ENCODE assay signal across 8 mouse cellular contexts in genomic region chrX:7670390-7670881, GRCm38 (mm10). TPM values are rescaled to one million over a fixed set of nuclear protein-coding genes. Genes with fewer than 3 reads are reported as not detected.
DNase-seq lines count a peak whose midpoint lies in the region; ATAC-seq lines count a peak whose summit lies in the region.

No protein-coding gene starts in this region.

- peak overlapping the region; percentile 52 for H3K4me2 ChIP-seq in forebrain, embryonic 15.5 days (replicated peaks)
- peak overlapping the region; percentile 46 for H3K4me2 ChIP-seq in hindbrain, embryonic 11.5 days (replicated peaks; ENCODE audit: low read depth, low read length)
- peak overlapping the region; percentile 62 for H3K4me2 ChIP-seq in limb, embryonic 13.5 days (replicated peaks)
- peak overlapping the region; percentile 49 for H3K4me2 ChIP-seq in midbrain, embryonic 12.5 days (replicated peaks)

- DNase-seq in cerebellum, adult 8-10 months: peak; percentile 28
- peak; percentile 60 for DNase-seq in brain, adult 2 months (ENCODE audit: low read depth, low spot score)
- peak; percentile 53 for DNase-seq in hindbrain, embryonic 11.5 days (ENCODE audit: low spot score)
- DNase-seq in spleen, postnatal 36 days (ENCODE audit: low spot score in 2 of 2): peak; percentile 61 to 63

- 24% methylated on average over 18 of the region's 19 CpGs for WGBS in forebrain, embryonic 15.5 days
- WGBS in hindbrain, embryonic 11.5 days: 12% methylated on average over 18 of the region's 19 CpGs
- WGBS in limb, embryonic 13.5 days: 22% methylated on average over 15 of the region's 19 CpGs
- 31% methylated on average over 19 of the region's 19 CpGs for WGBS in midbrain, embryonic 12.5 days

- H3K4me3 ChIP-seq in forebrain, embryonic 15.5 days: peak overlapping the region; percentile 49
- peak overlapping the region; percentile 32 for H3K4me3 ChIP-seq in hindbrain, embryonic 11.5 days (ENCODE audit: low read depth, low read length)
- H3K4me3 ChIP-seq in limb, embryonic 13.5 days: peak overlapping the region; percentile 52
- H3K4me3 ChIP-seq in midbrain, embryonic 12.5 days: peak overlapping the region; percentile 39

- ATAC-seq in cerebellum, adult (ENCODE audit: insufficient number of reproducible peaks, low FRiP score, low TSS enrichment): no peak; the same call in 1 of the 2 replicates
- peak; percentile 81 for ATAC-seq in forebrain, embryonic 15.5 days (replicated peaks)
- ATAC-seq in hindbrain, embryonic 11.5 days (ENCODE audit: low FRiP score): peak; percentile 82
- peak; percentile 49 for ATAC-seq in limb, embryonic 13.5 days (ENCODE audit: low FRiP score, low read depth)
- ATAC-seq in midbrain, embryonic 12.5 days (ENCODE audit: low FRiP score, low read depth): peak; percentile 79

- H3K36me3 ChIP-seq in forebrain, embryonic 15.5 days: no peaks in the 10 kb centered on the region
- H3K36me3 ChIP-seq in hindbrain, embryonic 11.5 days (ENCODE audit: control insufficient read depth, insufficient read depth, low read length): no peaks in the 10 kb centered on the region
- H3K36me3 ChIP-seq in limb, embryonic 13.5 days: peaks cover 19% of the 10 kb centered on the region
- no peaks in the 10 kb centered on the region; the same call in 1 of the 2 replicates for H3K36me3 ChIP-seq in midbrain, embryonic 12.5 days

- no peaks in the 10 kb centered on the region for H3K27me3 ChIP-seq in forebrain, embryonic 15.5 days
- no peaks in the 10 kb centered on the region for H3K27me3 ChIP-seq in hindbrain, embryonic 11.5 days (ENCODE audit: control insufficient read depth, insufficient read depth, low read length)
- no peaks in the 10 kb centered on the region for H3K27me3 ChIP-seq in limb, embryonic 13.5 days
- H3K27me3 ChIP-seq in midbrain, embryonic 12.5 days: peaks cover 6% of the 10 kb centered on the region

- peak overlapping the region; percentile 70 for H3K27ac ChIP-seq in forebrain, embryonic 15.5 days (replicated peaks)
- no peak overlapping the region for H3K27ac ChIP-seq in hindbrain, embryonic 11.5 days (ENCODE audit: low read depth, low read length)
- peak overlapping the region; percentile 55; the same call in 1 of the 2 replicates for H3K27ac ChIP-seq in limb, embryonic 13.5 days
- H3K27ac ChIP-seq in midbrain, embryonic 12.5 days (replicated peaks): no peak overlapping the region

- peak overlapping the region; percentile 52 for H3K9ac ChIP-seq in forebrain, embryonic 15.5 days (replicated peaks)
- peak overlapping the region; percentile 40; the same call in 1 of the 2 replicates for H3K9ac ChIP-seq in hindbrain, embryonic 11.5 days (ENCODE audit: low read depth, low read length)
- H3K9ac ChIP-seq in limb, embryonic 13.5 days: peak overlapping the region; percentile 66; the same call in 1 of the 2 replicates
- H3K9ac ChIP-seq in midbrain, embryonic 12.5 days (replicated peaks): peak overlapping the region; percentile 24; the same call in 1 of the 2 replicates

- H3K4me1 ChIP-seq in forebrain, embryonic 15.5 days: no peaks in the 10 kb centered on the region
- no peaks in the 10 kb centered on the region for H3K4me1 ChIP-seq in hindbrain, embryonic 11.5 days (replicated peaks; ENCODE audit: control insufficient read depth, insufficient read depth, low read length)
- peaks cover 18% of the 10 kb centered on the region for H3K4me1 ChIP-seq in limb, embryonic 13.5 days
- no peaks in the 10 kb centered on the region for H3K4me1 ChIP-seq in midbrain, embryonic 12.5 days

- H3K9me3 ChIP-seq in forebrain, embryonic 15.5 days: no peaks in the 10 kb centered on the region
- no peaks in the 10 kb centered on the region for H3K9me3 ChIP-seq in hindbrain, embryonic 11.5 days (ENCODE audit: control insufficient read depth, low read length)
- no peaks in the 10 kb centered on the region for H3K9me3 ChIP-seq in limb, embryonic 13.5 days
- H3K9me3 ChIP-seq in midbrain, embryonic 12.5 days: no peaks in the 10 kb centered on the region

RNA-seq across cellular contexts. Expression of gene Plp2, which starts 0.8 kb away (rescaled TPM):
- 36.8 and 40.0 TPM in 2 replicates for polyA plus RNA-seq in forebrain, embryonic 15.5 days (2015; fragmentation: Nextera tagmentation; extraction: Ambion mirVana)
- 45.7 and 49.3 TPM in 2 replicates for polyA plus RNA-seq in hindbrain, embryonic 11.5 days (2014; fragmentation: Nextera tagmentation; extraction: Ambion mirVana)
- polyA plus RNA-seq in limb, embryonic 13.5 days (2015; fragmentation: Nextera tagmentation; extraction: Ambion mirVana): 108 and 114 TPM in 2 replicates
- 29.2 and 33.2 TPM in 2 replicates for polyA plus RNA-seq in midbrain, embryonic 12.5 days (2016; fragmentation: Nextera tagmentation; extraction: Ambion mirVana)

RNA-seq across cellular contexts. Expression of gene Magix, which starts 10.6 kb away (rescaled TPM):
- 0.11 and 0.13 TPM in 2 replicates for polyA plus RNA-seq in forebrain, embryonic 15.5 days (2015; fragmentation: Nextera tagmentation; extraction: Ambion mirVana)
- polyA plus RNA-seq in hindbrain, embryonic 11.5 days (2014; fragmentation: Nextera tagmentation; extraction: Ambion mirVana): 0.07 and 0.25 TPM in 2 replicates
- 0.22 and 0.40 TPM in 2 replicates for polyA plus RNA-seq in limb, embryonic 13.5 days (2015; fragmentation: Nextera tagmentation; extraction: Ambion mirVana)
- polyA plus RNA-seq in midbrain, embryonic 12.5 days (2016; fragmentation: Nextera tagmentation; extraction: Ambion mirVana): 0.09 TPM in 1 of 2 replicates, not detected in the other

RNA-seq across cellular contexts. Expression of gene Prickle3, which starts 13.4 kb away (rescaled TPM):
- 1.3 and 1.9 TPM in 2 replicates for polyA plus RNA-seq in forebrain, embryonic 15.5 days (2015; fragmentation: Nextera tagmentation; extraction: Ambion mirVana)
- 1.9 and 2.5 TPM in 2 replicates for polyA plus RNA-seq in hindbrain, embryonic 11.5 days (2014; fragmentation: Nextera tagmentation; extraction: Ambion mirVana)
- 9.6 and 10.0 TPM in 2 replicates for polyA plus RNA-seq in limb, embryonic 13.5 days (2015; fragmentation: Nextera tagmentation; extraction: Ambion mirVana)
- 2.6 and 2.7 TPM in 2 replicates for polyA plus RNA-seq in midbrain, embryonic 12.5 days (2016; fragmentation: Nextera tagmentation; extraction: Ambion mirVana)

RNA-seq across cellular contexts. Expression of gene Gpkow, which starts 26.5 kb away (rescaled TPM):
- polyA plus RNA-seq in forebrain, embryonic 15.5 days (2015; fragmentation: Nextera tagmentation; extraction: Ambion mirVana): 47.4 and 50.2 TPM in 2 replicates
- polyA plus RNA-seq in hindbrain, embryonic 11.5 days (2014; fragmentation: Nextera tagmentation; extraction: Ambion mirVana): 35.6 and 47.7 TPM in 2 replicates
- 40.8 and 42.6 TPM in 2 replicates for polyA plus RNA-seq in limb, embryonic 13.5 days (2015; fragmentation: Nextera tagmentation; extraction: Ambion mirVana)
- polyA plus RNA-seq in midbrain, embryonic 12.5 days (2016; fragmentation: Nextera tagmentation; extraction: Ambion mirVana): 43.6 and 45.7 TPM in 2 replicates

RNA-seq across cellular contexts. Expression of gene Syp, which starts 32.2 kb away (rescaled TPM):
- 109 and 120 TPM in 2 replicates for polyA plus RNA-seq in forebrain, embryonic 15.5 days (2015; fragmentation: Nextera tagmentation; extraction: Ambion mirVana)
- polyA plus RNA-seq in hindbrain, embryonic 11.5 days (2014; fragmentation: Nextera tagmentation; extraction: Ambion mirVana): 13.9 and 14.5 TPM in 2 replicates
- polyA plus RNA-seq in limb, embryonic 13.5 days (2015; fragmentation: Nextera tagmentation; extraction: Ambion mirVana): 0.93 and 1.4 TPM in 2 replicates
- polyA plus RNA-seq in midbrain, embryonic 12.5 days (2016; fragmentation: Nextera tagmentation; extraction: Ambion mirVana): 39.9 and 40.8 TPM in 2 replicates

Comparison
In these comparisons a context has a peak if more than half of its experiments do, and no peak if none do; other contexts are left out.
1. H3K27ac ChIP-seq: peak in forebrain, embryonic 15.5 days (single experiment) and limb, embryonic 13.5 days (single experiment); none in hindbrain, embryonic 11.5 days (single experiment) and midbrain, embryonic 12.5 days (single experiment).
2. Peak in every context shown above with its lines, with median percentiles within 50 percentile points of each other: DNase-seq, H3K4me2 ChIP-seq, H3K4me3 ChIP-seq and H3K9ac ChIP-seq.